Mouse (Mus musculus) olfactory bulb, adult 2 months (tissue): Measurements from ENCODE around the gene Gon7.

Experiments
- CTCF ChIP-seq: fragments of 200-500 bp; IDR thresholded peaks from 2 replicates; pipeline ENCODE4 v1.5.1; 2012; ENCODE audit warnings: low read depth, mild to moderate bottlenecking, low read length, moderate library complexity; ENCODE audit not compliant: insufficient read depth
- POLR2A ChIP-seq: fragments of 200-500 bp; IDR thresholded peaks from 2 replicates; pipeline ENCODE4 v1.6.1; 2012; ENCODE audit warnings: mild to moderate bottlenecking, low read depth, low read length, moderate library complexity; ENCODE audit not compliant: insufficient read depth

DNA sequence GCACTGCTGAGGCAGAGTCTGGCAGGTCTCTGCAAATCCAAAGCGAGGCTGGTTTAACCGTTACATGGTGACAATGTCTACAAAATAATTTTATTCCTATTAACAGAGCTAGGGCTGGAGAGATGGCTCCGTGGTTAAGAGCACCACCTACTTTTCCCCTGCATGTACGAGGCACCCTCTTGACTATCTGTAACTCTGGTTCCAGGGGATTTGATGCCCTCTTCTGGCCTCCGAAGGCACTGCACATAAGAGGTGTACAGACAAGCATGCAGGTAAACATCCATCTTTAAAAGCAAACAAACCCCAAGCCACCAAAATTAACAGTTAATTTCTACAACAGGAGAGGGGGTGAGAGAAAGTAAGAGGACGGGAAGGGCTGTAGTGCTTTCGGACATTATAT is 1.3 kb downstream of the Gon7 start:
- TF ChIP-seq POLR2A (no peak), CTCF (no peak)
